Mouse (Mus musculus) thymus, postnatal 4 days (tissue): Measurements from ENCODE around the gene Gng13.
"Not testable (repeated sequence)": the region's sequence is repeated elsewhere in the genome, so short reads cannot be mapped to it uniquely, and the experiment has no call there.

ENCODE experiments used
- DNase-seq: peaks from one replicate; pipeline ENCODE4 v3.0.0; 2021

Gene Gng13

DNA sequence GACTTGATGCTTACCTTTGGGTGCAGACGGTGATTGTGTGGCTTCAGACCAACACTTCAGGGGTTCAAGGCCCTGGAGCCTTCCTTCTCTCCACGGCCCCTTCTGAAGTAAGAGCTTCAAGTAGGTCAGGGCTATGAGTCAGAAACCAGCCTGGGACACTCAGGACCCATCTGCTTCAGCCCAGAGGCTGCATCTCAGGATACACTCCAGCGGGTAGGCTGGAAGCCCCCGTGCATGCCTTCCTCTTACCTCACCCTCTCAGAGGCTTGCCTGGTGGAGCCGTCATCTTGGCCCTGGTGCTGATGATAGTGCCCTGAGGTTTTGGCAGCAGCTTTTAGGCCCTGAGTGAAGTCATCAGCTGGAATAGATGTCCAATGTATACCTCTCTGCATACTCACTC lies 18.3 kb downstream of the Gng13 start:
- no peak for DNase-seq

DNA sequence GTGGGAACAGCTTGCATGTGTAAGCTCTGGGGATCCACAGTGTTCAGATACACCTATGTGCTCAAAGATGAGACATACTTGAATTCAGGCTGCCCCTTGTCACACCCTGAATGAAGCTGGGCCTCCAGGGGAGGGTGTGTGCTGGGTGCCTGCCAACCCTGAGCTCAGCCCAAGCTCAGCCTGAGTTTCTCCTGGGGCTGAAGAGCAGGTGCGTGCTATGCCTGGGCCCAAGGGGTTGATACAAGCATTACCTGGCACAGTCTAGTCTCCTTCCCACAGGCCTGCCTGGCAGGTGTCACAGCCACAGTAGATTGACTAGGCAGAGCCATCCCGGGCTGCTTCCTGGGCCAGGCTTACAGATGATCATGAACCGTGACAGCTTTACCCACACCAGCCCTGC lies 18.8 kb downstream of the Gng13 start, which contains the start of gene Mslnl:
Gene Mslnl (plus strand): TSS at position 298 of the 400 bp plus-strand sequence.
- DNase-seq: no peak

DNA sequence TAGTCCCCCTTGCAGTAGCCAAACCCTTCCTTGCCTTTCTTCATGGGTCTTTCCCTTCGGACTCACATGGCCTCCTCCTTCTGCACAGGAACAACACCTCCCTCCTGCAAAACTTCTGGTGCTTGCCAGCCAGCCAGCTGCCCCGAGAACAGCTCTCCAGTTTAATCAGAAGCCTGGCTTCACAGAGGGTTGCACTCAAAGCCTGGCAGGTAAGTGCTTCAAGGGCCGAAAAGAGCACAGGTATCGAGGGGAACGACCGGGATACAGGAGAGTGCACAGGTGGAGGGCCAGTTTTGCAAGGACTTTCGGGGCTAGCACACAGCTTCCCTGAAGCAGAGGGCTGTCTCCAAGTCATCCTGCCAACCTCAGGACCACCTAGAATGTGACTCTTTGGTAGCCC lies 21.9 kb downstream of the Gng13 start:
- no peak for DNase-seq

DNA sequence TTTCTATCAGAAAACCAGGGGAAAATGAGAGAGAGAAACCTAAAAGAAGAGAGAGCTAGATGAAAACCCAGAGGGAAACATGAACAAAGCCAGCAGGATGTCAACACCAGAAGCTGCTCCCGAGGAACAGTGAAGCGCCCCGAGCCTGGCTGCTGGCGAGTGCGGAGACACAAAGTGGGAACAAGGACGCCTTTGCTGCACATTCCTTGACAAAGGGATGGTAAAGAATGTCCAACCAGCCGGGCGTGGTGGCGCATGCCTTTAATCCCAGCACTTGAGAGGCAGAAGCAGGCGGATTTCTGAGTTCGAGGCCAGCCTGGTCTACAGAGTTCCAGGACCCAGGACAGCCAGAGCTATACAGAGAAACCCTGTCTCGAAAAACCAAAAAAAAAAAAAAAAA lies 24.5 kb downstream of the Gng13 start:
- not testable (repeated sequence) for DNase-seq

DNA sequence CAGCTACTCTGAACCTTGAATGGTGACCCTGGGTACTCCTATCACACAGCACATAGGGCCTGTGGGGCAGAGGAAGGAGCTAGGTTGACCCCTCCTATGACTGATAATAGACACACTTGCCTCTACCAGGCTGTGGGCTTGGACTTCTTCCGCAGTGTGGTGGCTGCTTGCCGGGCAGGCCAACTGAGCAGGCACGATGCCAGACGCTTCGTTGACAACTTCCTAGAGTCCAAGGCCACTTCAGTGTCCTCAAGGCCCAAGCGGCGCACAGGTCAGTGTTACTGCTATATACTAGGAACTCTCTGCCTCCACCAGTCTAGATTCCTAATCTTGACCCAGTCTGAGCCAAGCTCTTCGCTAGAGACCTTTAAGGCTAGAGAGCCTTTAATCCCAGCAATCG lies 26.9 kb downstream of the Gng13 start:
- no peak for DNase-seq

DNA sequence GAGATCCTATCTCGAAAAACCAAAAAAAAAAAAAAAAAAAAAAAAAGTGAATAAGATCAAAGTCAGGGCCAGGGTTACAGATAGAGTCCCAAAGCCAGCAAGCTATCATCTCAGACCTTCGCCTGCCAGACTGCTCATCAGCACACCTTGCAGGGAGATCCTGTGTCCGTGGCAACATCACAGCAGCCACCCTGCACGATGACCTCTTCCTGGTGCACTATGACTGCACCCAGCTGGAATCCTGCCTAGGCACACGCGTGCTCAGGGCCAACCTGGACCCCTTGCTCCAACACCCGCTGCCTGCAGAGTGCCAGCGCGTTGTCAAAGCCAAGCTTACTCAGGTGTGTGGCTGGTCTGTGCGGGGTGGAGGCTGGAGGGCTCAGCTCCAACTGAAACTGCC lies 27.3 kb downstream of the Gng13 start:
- no peak for DNase-seq

DNA sequence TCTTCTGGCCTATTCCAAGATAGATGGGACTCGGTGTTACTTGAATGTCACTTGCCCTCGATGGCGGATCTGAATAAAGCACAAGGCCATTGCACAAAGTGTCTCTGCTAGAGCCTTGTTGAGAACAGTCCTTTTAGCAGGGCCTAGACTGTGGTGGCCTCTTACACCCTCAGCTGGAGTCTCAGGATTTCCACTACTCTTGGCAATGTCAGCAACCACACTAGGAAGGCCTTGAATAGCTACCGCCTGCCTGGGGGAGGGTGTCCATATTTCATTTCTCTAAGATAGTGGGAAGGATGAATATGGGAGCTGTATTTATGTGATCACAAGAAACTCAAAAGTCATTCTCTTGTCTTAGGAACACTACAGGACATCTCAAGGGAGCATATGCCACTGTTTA lies 31.3 kb downstream of the Gng13 start:
- DNase-seq: no peak

DNA sequence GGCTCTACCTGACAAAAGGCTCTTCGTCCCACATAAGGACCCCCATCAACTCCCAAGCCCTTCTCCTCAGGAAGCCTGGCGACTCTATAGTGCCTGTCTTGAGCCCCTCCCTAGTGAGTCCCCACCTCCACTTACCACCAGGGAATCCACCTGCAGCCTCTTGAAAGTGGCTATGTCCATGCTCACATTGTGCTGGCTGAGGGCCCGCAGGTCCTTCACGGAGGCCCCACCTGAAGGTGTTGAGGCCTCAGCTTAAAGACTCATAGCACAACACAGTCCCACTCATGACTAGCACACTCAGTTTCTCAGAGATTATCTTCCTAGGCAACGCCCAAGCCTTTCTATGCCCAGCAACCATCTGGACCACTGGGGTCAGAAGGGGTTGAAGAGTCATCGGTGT lies 32.3 kb downstream of the Gng13 start:
- no peak for DNase-seq

DNA sequence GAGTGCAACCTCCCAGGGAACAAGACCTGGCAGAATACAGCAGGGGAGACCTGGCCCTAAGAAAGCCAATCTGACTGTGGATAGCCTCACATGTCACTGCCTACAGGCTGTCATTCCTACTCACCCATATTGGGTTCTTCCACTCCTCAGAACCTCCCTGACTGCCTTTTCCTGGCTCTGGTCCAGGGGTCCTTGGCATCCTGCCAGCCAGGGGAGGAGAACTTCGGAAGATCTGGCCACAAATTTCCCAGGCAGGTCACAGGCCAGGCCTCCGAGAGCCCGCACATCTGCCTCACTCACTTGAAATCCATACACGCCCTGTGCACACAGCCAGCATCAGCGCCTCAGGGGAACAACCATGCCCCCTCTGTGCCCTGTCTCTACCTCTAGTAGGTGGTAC lies 34.5 kb downstream of the Gng13 start:
- no peak for DNase-seq

DNA sequence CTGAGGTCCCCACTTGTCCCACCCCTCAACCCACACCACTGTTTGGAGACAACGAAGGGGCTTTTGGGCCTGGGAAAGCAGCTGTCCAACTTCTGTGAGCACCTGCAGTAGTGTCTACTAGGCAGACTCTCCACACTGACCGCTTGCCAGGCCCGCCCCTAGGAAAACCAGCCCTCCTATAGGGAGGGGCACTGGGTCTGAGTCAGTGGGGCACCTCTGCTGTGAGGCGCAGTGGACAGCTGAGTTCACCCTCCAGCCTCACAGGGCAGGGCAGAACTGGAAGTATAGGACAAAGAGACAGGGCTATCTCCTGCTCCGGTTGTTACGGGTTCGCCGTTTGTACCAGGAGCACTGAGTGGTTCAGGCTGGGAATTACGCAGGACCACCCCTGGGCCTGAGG lies 37.3 kb downstream of the Gng13 start, which contains the start of gene Msln:
Gene Msln (minus strand): TSS at position 138 of the 400 bp plus-strand sequence.
- no peak for DNase-seq

DNA sequence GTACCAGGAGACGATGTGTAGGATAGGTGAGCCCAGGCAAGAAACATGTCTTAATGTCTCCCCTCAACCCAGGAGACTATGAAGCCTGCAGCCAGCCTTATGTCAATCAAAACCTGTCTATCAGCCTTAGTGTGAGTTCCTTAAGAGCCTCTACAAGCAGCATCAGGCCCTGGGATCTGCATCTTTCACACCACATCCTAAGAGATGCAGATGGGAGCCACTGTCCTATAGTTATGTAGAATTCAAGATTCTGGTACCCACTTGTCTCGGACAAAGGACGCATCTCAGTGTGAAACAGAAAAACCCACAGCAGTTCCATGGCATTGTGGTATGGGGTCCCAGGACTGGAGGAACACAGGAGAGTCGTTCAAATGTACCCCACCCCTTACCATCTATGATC lies 38.1 kb downstream of the Gng13 start:
- no peak for DNase-seq

DNA sequence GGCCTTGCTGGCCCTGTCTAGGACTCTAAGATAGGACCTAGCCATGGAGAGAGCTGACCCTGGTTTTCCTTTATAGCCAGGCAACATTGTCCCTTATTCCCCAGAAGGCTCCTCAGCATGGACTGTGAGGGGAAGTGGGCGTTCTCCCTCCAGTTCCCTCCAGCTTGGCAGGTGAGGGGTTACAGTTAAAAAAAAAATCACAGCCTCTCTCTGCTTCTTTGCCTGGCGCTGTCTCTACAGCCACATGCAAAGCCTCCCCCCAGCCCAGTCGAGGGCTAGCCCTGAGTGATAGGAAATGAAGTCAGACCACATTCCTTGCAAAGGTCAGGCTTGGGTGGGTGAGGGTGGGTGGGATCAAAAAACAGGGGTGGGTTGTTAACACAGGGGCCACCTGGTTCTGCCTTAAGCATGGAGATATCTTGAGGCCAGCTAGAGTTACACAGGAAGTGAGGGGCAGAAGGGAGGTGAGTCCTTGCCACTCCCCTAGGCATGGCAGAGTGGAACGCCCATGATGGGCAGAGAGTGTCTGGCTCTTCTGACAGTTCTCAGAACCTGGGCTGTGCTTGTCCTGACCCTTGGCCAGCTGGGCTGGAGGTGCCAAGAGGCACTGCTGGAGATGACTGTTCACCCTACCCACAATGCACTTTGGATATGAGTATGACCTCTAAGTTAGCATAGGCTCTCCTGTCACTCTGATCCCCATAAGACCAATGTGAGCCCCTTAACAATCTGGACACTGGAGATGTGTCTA lies 38.8 kb downstream of the Gng13 start:
- DNase-seq: no peak

DNA sequence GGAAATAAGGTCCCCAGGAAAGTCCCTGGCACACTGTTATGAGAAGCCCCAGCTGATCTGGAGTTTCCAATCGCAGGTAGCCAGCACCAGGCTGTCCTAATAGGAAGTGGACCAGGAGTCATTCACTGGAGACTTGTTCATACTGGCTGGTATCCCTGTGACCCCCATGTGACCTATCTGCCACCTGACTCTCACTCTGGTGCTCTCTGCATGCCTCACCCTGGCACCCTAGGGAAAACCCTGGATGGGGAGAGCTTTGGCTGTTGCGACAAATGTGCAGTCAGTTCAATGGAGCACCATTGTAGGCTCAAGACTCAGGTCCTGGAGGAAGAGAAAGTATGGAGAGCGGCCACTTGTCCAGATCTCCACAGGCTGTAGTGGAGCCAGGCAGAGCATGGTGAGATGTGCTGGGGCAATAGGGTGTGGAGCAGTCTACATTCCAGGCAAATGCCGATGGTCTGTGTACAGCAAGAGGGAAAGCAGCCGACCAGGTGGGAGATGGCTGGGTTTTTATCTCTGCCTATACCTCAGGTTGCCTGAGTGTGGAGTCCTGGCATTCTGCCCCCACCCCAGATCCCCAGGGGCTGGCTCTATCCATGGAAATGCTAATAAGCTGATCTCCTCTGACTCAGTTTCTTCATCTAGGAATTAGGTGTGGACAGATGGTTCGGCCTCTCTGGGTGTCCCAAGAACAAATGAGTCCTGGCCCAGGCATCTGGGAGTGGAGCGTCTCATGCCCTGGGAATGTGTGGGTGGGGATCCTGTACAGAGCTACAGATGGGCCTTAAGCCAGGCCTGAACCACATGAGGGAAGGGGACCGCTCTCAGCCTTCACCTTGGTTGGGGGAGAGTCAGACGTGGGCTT lies 39.6 kb downstream of the Gng13 start:
- DNase-seq: no peak

DNA sequence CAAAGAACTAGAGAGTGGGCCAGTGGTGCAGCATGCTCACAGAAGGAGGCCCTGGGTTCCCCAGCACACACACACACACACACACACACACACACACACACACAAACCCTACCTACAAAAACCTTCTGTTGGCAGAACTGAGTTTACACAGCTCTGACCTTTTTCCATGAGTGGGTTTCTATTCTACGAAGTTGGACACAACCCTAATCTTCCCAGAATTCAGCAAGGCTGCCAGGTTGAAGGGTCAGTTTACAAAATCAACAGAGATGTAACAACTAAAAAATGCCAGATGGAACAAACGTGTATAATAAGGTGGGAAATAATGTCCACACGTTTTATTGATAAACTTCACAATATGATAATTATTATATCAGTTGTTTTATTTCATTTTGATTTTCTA lies 40.7 kb downstream of the Gng13 start:
- no peak for DNase-seq

DNA sequence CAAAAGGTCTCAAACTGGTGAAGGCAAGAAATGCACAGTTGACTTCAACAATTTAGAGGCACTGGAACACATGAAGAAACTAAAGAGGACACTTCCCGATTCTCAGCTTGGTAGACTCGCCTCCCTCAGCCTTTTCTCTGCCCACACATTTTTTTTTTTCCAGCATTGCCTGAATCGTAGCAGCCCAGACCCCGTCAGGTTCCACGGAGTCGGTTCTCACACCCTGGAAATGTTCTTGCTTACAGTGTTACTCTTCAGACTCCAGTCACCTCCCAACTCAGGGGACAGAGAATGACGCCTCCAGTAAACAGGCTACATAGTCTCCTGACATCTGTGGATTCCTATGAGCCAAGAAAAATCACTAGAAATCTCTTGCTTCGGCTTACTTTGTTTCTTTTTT lies 43.2 kb downstream of the Gng13 start:
- DNase-seq: no peak

DNA sequence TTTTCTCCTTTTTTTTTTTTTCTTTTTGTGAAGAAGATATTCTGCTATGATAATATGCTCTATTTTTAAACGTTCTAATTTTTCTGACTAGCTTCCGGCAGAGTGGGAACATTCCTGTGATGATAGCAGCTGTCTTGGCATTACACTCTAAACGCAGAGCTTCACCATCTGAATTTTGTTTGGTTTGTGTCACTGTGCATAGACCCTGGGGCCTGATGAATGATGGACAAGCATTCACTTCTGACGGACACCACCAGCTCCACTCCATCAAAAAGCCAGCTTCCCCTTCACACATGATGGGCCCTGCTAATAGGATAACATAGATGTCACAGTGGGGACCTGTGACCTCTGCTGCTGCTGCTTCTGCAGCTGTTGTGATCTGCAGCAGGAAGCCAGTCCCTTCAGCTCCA lies 44.6 kb downstream of the Gng13 start:
- no peak for DNase-seq

DNA sequence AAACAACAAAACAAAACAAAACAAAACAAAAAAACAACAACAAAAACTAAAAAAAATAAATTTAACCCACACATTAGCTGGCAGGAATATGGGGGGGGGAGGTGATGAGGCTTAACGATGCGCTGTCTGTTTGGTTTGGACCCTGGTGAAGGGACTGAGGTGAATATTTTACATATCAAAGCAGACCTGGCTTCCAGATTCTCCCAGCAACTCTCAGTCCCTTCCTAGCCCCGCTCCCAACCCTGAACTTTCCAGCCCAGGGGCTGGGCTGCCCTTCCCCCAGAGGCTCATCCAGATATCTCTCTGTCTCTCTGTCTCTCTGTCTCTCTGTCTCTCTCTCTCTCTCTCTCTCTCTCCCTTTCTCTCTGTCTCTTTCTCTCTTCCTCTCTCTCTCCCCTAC lies 45.6 kb downstream of the Gng13 start:
- no peak for DNase-seq

DNA sequence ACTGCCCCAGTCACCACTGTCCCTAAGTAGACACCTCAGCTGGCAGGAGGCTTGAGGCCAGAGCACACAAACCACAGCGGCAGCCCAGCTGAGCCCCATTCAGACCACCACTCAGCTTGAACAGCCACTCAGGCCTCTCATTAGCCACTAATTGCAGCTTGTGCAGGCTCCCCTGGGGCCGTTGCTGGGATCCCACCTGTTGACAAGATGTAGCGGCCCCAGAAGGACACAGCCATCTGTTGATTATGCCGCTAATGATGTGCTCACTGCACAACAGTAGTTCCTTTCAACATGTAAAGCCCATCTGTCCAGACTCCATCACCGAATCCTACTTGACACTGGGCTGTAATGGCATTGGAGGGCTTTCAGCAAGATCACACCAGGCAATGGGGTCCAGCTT lies 48.9 kb downstream of the Gng13 start:
- no peak for DNase-seq
